Mouse (Mus musculus): ENCODE measurements around the gene Zfp960. TPM values are rescaled to one million over a fixed set of nuclear protein-coding genes. Genes with fewer than 3 reads are reported as not detected.

Gene Zfp960
- 34.5 TPM for polyA plus RNA-seq (2014; fragmentation: Illumina TruSeq; extraction: RNeasy Lipid Tissue Mini Kit (QIAGEN cat#74804); ENCODE audit: low replicate concordance)

GRCm38 (mm10) chr17:17063628-17064494, at the start of gene Zfp960:
Zfp960 (plus strand) TSS chr17:17064113.

GRCm38 (mm10) chr17:17120830-17121502, 57.1 kb downstream of the Zfp960 start, which contains the start of gene Zfp97:
Zfp97 (plus strand) TSS chr17:17121415.

Other genes starting within 250 kb of the Zfp960 start
- 54.9 TPM for gene Zfp97, start 57.3 kb downstream of the Zfp960 start, polyA plus RNA-seq (2014; fragmentation: Illumina TruSeq; extraction: RNeasy Lipid Tissue Mini Kit (QIAGEN cat#74804); ENCODE audit: low replicate concordance)